Mouse (Mus musculus): Measurements from ENCODE around the gene Nox1.

DNA sequence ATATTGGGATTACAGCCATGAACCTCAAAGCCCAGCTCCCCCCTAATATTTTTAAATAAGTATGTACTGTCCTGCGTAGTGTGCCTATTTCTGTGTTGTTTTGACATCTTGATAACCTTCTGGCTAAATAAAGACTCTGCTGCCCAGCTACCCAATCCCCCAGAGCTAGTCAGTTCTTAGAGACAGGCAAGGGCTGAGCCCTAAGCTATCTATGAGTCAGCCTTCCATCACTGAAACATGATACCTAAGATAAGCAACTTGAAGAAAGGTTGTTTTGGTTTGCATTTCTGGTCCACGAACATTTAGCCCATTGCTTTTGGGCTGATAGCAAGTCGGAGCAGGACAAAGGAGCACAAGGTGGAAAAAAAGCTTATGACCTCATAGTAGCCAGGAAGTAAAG is 1.1 kb downstream of the Nox1 start:
- no peak for TF ChIP-seq CTCF (IDR thresholded peaks at IDR 0.05; ENCODE audit: low read depth, low read length)
- TF ChIP-seq POLR2AphosphoS5 (IDR thresholded peaks at IDR 0.05; ENCODE audit: insufficient replicate concordance, low read depth, low read length) = no peak
- no peak for TF ChIP-seq TAL1 (conservative IDR thresholded peaks at IDR 0.05; ENCODE audit: low read depth, low read length)
